Mouse (Mus musculus) WW6 (cell line): ENCODE results near the gene Arhgef12.
A peak's percentile ranks its signal among the peaks of the same experiment; 100 is the strongest.

Source experiments
- DNase-seq: peaks from one replicate; pipeline ENCODE4 v3.0.0-alpha.2; 2013; ENCODE audit warnings: low read depth, low spot score

Arhgef12 gene

GRCm38 (mm10) chr9:43108721-43109120, 1.7 kb upstream of the Arhgef12 start:
- DNase-seq: no peak

- DNase-seq: no peak
Observed at GRCm38 (mm10) chr9:43108081-43108480, 1.0 kb upstream of the Arhgef12 start.

GRCm38 (mm10) chr9:43107555-43107954, 516 bp upstream of the Arhgef12 start:
- no peak for DNase-seq

- no peak for DNase-seq
Observed at GRCm38 (mm10) chr9:43106426-43107186, 433 bp downstream of the Arhgef12 start.

GRCm38 (mm10) chr9:43105664-43106361, 1.2 kb downstream of the Arhgef12 start:
- peak; percentile 78 for DNase-seq

- DNase-seq: no peak
Observed at GRCm38 (mm10) chr9:43104873-43105663, 2.0 kb downstream of the Arhgef12 start.

GRCm38 (mm10) chr9:43104526-43104872, 2.5 kb downstream of the Arhgef12 start:
- DNase-seq: no peak

GRCm38 (mm10) chr9:43103675-43104299, 3.3 kb downstream of the Arhgef12 start:
- DNase-seq: no peak

GRCm38 (mm10) chr9:43102931-43103330, 4.1 kb downstream of the Arhgef12 start:
- no peak for DNase-seq

GRCm38 (mm10) chr9:43101936-43102595, 5.0 kb downstream of the Arhgef12 start:
- DNase-seq: no peak

- no peak for DNase-seq
Observed at GRCm38 (mm10) chr9:43098922-43099321, 8.1 kb downstream of the Arhgef12 start.

- no peak for DNase-seq
Observed at GRCm38 (mm10) chr9:43097801-43098557, 9.1 kb downstream of the Arhgef12 start.

GRCm38 (mm10) chr9:43096337-43096736, 10.7 kb downstream of the Arhgef12 start:
- no peak for DNase-seq

- no peak for DNase-seq
Observed at GRCm38 (mm10) chr9:43094828-43095227, 12.2 kb downstream of the Arhgef12 start.

GRCm38 (mm10) chr9:43093803-43094202, 13.2 kb downstream of the Arhgef12 start:
- no peak for DNase-seq

- DNase-seq: no peak
Observed at GRCm38 (mm10) chr9:43085686-43086285, 21.3 kb downstream of the Arhgef12 start.

- no peak for DNase-seq
Observed at GRCm38 (mm10) chr9:43084496-43085362, 22.3 kb downstream of the Arhgef12 start.

- DNase-seq: no peak
Observed at GRCm38 (mm10) chr9:43083441-43084055, 23.5 kb downstream of the Arhgef12 start.

- no peak for DNase-seq
Observed at GRCm38 (mm10) chr9:43078711-43079110, 28.3 kb downstream of the Arhgef12 start.
